Mouse (Mus musculus) ES-E14 (cell line): ENCODE measurements around the gene Epb41l5.

Source experiments
- HCFC1 ChIP-seq: IDR thresholded peaks from 2 replicates; pipeline ENCODE4 v1.6.1; 2012; ENCODE audit warnings: low read length, inconsistent platforms, borderline replicate concordance; ENCODE audit not compliant: insufficient read depth
- ZC3H11A ChIP-seq: IDR thresholded peaks from 2 replicates; pipeline ENCODE4 v1.6.1; 2012; ENCODE audit warnings: low read depth, mild to moderate bottlenecking, inconsistent platforms, low read length, borderline replicate concordance
- ZNF384 ChIP-seq: IDR thresholded peaks from 2 replicates; pipeline ENCODE4 v1.6.1; 2012; ENCODE audit warnings: low read depth, low read length, inconsistent platforms

GRCm38 (mm10) chr1:119505951-119506350 is 142.8 kb downstream of the Epb41l5 start:
- TF ChIP-seq HCFC1 (no peak), ZNF384 (no peak), ZC3H11A (no peak)
